Mouse (Mus musculus) right cerebral cortex, postnatal 36 days (tissue): Measurements from ENCODE around the gene Ccdc130.
"Not testable (repeated sequence)": the region's sequence is repeated elsewhere in the genome, so short reads cannot be mapped to it uniquely, and the experiment has no call there.

Source experiments
- DNase-seq, 2 experiments: peaks; one replicate each; pipeline ENCODE4 v3.0.0; 2022; ENCODE audit warnings: low spot score in 2 of 2, mixed read lengths in 1 of 2

Gene Ccdc130

DNA sequence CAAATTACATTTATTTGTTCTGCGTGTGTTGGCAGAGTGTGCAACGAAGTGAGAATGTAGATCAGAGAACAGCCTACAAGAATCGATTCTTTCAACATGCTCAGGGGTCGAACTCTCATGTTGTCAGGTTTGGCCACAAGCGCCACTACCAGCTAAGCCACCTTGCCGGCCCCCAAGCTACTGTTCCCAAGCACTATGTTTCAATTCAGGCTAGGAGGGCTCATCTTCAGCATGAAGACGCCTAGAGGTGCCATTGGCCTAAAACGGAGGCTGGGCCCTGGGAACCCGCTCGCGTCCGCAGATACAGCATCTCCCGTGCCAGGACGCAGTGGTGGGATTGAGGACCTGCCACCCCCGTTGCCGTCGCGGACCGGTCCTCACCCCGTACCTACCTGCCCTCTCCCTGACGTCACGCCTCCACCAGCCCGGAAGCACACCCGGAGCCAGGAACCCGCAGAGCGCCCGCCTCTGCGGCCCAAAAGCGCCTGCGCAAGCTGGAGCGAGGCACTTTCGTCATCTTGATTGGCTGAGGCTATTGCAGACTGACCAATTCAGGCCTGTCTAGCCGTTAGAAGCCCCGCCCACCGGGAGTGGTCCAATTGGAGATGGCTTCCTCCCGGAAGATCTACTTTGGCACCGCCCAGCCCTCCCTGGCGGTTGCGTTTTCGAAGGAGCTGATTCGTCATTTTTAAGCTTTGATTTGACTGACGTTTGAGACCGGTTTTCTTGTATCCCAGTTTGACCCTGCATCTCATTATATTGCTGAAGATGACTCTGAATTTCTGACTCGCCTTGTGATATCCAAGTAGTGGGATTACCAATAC is at the start of gene Ccdc130:
Gene Ccdc130, minus strand, starts transcription at position 431 of the 824 bp plus-strand sequence.
- peak; percentile 100 for DNase-seq

DNA sequence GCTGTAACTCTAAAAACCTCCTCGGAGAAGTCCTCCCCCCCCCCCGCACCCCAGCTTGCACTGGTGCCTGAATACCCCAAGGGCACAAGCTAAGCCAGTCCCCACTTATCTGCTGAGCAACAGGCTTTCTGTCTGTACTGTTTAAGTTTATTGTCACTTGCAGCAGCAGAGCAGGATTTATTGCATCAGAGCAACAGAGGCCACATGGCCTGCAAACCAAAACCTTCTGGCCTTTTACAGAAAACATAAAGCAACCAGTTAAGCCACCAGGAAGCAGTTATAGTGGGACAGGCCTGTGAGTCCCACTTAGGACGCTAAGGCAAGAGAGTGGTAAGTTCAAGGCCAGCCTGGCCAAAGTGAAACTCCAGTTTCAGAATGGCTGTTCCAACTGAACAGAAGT is 38.2 kb upstream of the Ccdc130 start:
- DNase-seq = no peak

DNA sequence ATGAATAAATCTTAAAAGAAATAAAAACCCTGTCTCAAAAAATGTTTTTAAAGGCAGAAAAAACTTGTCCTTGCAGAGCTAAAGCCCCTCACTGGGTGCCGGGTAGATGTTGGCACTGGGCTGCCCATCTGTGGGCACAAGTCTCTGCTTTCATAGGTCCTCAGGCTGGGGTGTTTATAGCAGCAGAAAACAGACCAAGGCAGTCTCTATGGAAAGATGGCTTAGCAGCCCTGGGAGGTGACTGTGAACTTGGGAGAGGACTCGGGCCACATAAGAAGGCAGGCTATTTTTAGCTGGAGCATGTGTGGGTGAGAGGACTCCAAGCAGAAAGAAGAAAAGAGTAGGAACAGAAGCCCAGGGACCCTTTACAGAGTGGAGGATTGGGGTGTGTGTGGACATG is 33.8 kb upstream of the Ccdc130 start:
- DNase-seq = no peak

- no peak for DNase-seq
These were observed 27.0 kb upstream of the Ccdc130 start for GRCm38 (mm10) chr8:84297029-84297785.

GRCm38 (mm10) chr8:84291688-84292087 is 21.5 kb upstream of the Ccdc130 start:
- DNase-seq = no peak

GRCm38 (mm10) chr8:84291086-84291485 is 20.9 kb upstream of the Ccdc130 start:
- no peak for DNase-seq

DNA sequence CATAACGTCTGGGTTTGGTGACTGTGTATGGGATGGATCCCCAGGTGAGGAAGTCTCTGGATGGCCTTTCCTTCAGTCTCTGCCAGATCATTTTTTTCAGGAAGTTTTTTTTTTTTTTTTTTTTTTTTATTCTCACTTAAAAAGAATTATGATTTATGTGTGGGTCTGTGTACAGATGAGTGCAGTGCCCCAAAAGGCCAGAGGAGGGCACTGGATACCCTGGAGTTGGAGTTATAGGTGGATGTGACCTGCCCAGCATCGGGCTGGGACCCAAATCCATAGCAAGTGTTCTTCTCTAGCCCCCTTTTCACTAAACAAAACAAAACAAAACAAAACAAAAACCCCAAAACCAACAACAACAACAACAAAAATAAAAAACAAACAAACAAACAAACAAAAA is 18.7 kb upstream of the Ccdc130 start:
- no peak for DNase-seq

DNA sequence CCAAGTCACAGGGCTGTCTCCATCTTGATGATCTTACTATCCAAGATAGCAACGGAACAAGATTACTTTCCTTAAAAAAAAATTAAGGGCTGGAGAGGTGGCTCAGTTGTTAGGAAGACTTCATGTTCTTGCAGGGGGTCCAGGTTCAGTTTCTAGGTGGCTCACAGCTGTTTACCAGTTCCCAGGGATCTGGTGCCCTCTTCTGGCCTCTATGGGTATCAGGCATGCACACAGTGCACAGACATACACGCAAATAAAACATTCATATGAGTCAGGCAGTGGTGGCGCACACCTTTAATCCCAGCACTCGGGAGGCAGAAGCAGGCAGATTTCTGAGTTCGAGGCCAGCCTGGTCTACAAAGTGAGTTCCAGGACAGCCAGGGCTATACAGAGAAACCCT is 15.5 kb upstream of the Ccdc130 start:
- not testable (repeated sequence) for DNase-seq

GRCm38 (mm10) chr8:84284608-84285063 is 14.5 kb upstream of the Ccdc130 start:
- DNase-seq = no peak

- no peak for DNase-seq
These were observed 10.6 kb upstream of the Ccdc130 start for GRCm38 (mm10) chr8:84280777-84281176.

- DNase-seq = no peak
These were observed 6.3 kb upstream of the Ccdc130 start for GRCm38 (mm10) chr8:84276447-84276846.

DNA sequence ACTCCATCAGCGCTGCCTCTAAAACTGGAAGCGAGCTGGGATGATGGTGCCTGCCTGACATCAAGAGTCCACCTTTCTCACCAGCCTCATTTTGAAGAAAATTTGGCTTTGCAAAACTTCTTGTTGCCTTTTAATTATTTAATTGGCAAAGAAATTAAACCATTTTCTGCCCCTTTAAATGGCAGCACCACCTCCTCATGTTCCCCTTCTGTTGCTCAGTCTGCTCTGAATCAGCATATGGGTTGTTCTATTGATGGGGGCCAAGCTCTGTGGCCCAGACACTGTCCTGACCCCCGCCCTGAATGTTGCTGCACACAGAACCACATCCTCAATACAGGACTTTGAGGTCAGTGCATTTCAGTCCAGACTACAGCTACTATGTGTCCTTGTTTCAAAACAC is 3.8 kb upstream of the Ccdc130 start:
- no peak for DNase-seq

- DNase-seq = no peak
These were observed 2.1 kb upstream of the Ccdc130 start for GRCm38 (mm10) chr8:84272302-84272701.

GRCm38 (mm10) chr8:84261098-84261497 is 9.1 kb downstream of the Ccdc130 start:
- DNase-seq = peak in 1 of 2 experiments; percentile 35

DNA sequence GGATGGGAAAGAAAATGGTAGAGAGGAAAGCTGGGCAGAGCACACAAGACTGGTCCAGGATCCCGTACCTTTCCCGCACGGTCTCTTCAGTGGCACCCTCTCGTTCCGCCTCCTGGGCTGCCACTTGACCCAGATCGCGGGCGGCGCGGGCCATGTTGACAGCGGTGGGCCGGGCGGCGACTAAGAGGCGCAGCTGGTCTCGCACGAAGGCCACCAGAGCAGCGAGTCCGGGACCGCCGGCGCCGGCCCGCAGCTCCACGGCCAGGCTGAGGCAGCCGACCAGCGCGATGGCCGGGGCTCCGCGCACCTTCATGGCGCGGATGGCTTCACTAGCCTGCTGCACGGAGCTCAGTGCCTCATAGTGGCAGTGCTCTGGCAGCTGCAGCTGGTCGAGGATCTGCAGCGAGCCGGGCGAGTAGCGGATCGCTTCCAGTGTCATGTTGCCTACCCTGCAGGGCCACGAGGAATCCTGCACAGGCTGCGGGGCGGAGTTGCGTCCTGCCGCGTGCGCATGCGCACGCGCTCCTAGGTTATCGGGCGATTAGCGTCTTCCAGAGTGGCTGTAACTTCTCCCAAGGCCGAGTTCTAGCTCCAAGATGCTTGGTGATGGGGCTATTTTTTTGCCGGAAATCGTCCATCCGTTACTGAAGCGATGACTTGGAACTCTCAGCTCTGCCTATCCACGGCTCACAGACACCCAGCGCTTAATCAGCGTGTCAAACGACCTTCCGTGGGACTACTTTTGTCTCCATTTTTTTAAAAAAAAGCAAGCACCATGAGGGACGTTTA is 13.2 kb downstream of the Ccdc130 start, which contains the start of gene Mri1:
Gene Mri1, minus strand, starts transcription at position 505 of the 789 bp plus-strand sequence.
- DNase-seq = peak; percentile 70 to 75

DNA sequence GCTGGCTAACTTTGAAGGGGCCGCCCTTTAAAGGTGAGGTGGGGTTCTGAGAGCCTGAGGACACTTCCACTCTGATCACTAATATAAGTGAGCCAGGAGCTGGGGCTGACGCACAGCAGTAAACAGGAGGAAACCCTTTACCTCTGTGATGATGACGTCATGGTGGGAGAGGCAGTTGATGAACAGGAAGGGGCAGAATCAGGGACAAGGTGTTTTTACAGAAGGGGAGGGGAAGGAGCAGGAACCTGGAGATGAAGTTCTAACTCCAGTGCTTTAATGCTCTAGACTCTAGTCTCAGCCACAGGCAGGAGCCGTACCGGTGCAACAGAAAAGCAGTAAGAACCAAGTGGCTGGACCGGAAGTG is 13.7 kb downstream of the Ccdc130 start:
- no peak for DNase-seq

GRCm38 (mm10) chr8:84255858-84256257 is 14.3 kb downstream of the Ccdc130 start:
- no peak for DNase-seq

DNA sequence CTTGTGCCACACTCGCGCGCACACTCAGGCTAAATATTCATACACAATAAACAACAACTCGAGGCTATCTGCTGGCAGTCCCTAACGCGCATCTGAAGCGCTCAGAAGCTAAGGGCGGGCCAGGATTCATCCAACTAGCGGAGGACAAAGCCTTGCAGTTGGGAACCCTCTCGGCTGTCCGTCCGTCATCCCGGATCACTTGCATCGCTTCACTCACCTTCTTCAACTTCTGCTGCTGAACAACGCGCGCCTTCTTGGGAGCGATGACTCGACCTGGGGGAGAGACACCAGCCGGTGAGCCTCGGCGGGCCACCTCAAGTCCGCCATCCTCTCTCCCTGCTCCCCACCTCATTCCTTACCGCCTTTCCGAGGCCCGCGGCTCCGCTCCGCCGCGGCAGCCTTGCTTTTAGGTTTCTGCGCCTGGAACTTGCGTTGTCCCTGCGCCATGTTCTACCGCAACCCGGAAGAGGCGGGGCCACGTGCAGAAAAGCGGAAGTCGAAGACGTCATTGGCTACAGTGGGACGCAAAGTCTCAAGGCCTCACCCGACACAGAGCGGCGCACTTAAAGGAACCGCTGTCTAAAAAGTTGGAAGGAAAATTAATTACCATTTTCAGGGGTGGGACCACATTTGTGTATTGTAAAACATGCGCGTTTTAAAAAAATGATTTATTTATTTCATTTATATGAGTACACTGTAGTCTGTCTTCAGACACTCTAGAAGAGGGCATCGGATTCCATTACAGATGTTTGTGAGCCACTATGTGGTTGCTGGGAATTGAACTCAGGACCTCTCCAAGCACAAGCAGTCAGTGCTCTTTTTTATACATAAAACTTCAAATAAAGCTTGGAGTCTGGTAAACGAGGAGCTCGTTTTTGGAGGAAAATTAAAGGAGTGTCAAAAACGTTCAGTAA is 20.7 kb downstream of the Ccdc130 start, which contains the start of gene D8Ertd738e:
Gene D8Ertd738e, minus strand, starts transcription at position 463 of the 914 bp plus-strand sequence.
- DNase-seq = peak; percentile 82 to 90

DNA sequence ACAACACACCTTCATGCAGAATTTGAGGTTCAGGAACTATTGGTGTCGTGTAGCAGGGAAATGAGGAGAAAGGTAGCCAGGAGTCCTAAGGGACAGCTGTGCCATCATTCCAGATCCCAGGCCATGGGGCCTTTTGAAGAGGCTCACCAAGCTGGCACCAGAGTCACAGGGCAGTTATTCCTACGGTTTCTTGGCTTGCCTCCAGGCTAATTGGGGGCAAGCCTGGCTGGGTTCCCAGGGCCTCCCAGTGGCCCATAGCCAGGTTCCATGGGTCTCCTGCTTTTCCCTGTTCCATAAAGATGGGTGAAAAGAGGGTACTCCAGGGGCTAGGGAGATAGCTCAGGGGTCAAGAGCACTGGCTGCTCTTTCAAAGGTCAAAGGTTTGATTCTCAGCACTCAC is 28.4 kb downstream of the Ccdc130 start:
- no peak for DNase-seq

DNA sequence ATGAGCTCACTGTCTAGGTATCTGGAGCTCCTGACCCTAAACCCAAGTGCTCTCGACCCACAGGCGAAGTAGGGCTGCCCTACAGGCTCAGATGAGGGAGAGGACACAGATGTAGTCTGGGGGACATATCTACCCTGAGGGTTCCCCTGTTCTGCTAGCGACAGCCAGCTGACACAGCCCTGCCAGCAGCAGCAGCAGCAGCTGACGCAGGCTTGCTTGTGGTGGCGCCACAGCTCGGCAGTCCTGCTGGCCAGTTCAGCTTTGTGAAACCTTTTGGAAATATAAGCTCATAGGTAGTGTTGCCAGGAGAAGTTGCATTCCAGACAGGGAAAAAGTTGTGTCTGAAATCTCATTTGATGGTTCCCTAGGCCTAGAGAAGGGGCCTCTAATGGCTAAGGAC is 29.0 kb downstream of the Ccdc130 start:
- DNase-seq = no peak
